ENCODE assay signal across 7 mouse cellular contexts in genomic region chr7:25753076-25753475, GRCm38 (mm10). TPM values are rescaled to one million over a fixed set of nuclear protein-coding genes. Genes with fewer than 3 reads are reported as not detected.
DNase-seq lines count a peak whose midpoint lies in the region; ATAC-seq lines count a peak whose summit lies in the region.

No protein-coding gene starts in this region.

- peak overlapping the region; percentile 99 for H3K9ac ChIP-seq in lung, embryonic 15.5 days
- peak overlapping the region; percentile 96 for H3K9ac ChIP-seq in embryonic facial prominence, embryonic 15.5 days
- H3K9ac ChIP-seq in stomach, embryonic 14.5 days (replicated peaks; ENCODE audit: low read depth, low read length) = peak overlapping the region; percentile 99

- H3K27ac ChIP-seq in lung, embryonic 15.5 days = 0 out of 2 replicates have a peak overlapping the region, but pooled peaks have one; percentile 97
- H3K27ac ChIP-seq in embryonic facial prominence, embryonic 15.5 days (replicated peaks) = no peak overlapping the region
- H3K27ac ChIP-seq in limb, embryonic 10.5 days = peak overlapping the region; percentile 99
- no peak overlapping the region; the same call in 1 of the 2 replicates for H3K27ac ChIP-seq in stomach, embryonic 14.5 days (ENCODE audit: low read length)

- H3K4me1 ChIP-seq in lung, embryonic 15.5 days = peaks cover 20% of the 10 kb centered on the region
- H3K4me1 ChIP-seq in embryonic facial prominence, embryonic 15.5 days = peaks cover 25% of the 10 kb centered on the region
- peaks cover 17% of the 10 kb centered on the region for H3K4me1 ChIP-seq in limb, embryonic 10.5 days
- peaks cover 14% of the 10 kb centered on the region for H3K4me1 ChIP-seq in stomach, embryonic 14.5 days (ENCODE audit: control insufficient read depth, insufficient read depth, low read length)

- ATAC-seq in lung, embryonic 15.5 days (ENCODE audit: borderline replicate concordance, extremely low read depth, low FRiP score, low TSS enrichment) = no peak
- no peak for ATAC-seq in embryonic facial prominence, embryonic 15.5 days (ENCODE audit: insufficient number of reproducible peaks, low FRiP score, low TSS enrichment, low read depth)
- no peak for ATAC-seq in stomach, embryonic 14.5 days (ENCODE audit: insufficient number of reproducible peaks, insufficient read depth, low FRiP score, low read depth)
- no peak for ATAC-seq in monocyte, adult 5-6 weeks (replicated peaks; ENCODE audit: insufficient number of reproducible peaks, low FRiP score, low TSS enrichment, poor library complexity, severe bottlenecking)

- H3K4me3 ChIP-seq in lung, embryonic 15.5 days = peak overlapping the region; percentile 95
- peak overlapping the region; percentile 77 for H3K4me3 ChIP-seq in embryonic facial prominence, embryonic 15.5 days (replicated peaks)
- H3K4me3 ChIP-seq in limb, embryonic 10.5 days = peak overlapping the region; percentile 99
- peak overlapping the region; percentile 99 for H3K4me3 ChIP-seq in stomach, embryonic 14.5 days (ENCODE audit: low read depth, low read length)

- DNase-seq in lung, postnatal 25 days (ENCODE audit: low spot score) = no peak
- DNase-seq in limb, embryonic 10.5 days (ENCODE audit: low spot score) = no peak
- no peak for DNase-seq in gastrocnemius, postnatal 10 days

- peaks cover 36% of the 10 kb centered on the region for H3K36me3 ChIP-seq in lung, embryonic 15.5 days
- H3K36me3 ChIP-seq in embryonic facial prominence, embryonic 15.5 days = peaks cover 40% of the 10 kb centered on the region
- peaks cover 46% of the 10 kb centered on the region for H3K36me3 ChIP-seq in limb, embryonic 10.5 days
- H3K36me3 ChIP-seq in stomach, embryonic 14.5 days (ENCODE audit: control insufficient read depth, insufficient read depth, low read length) = peaks cover 38% of the 10 kb centered on the region

- peak overlapping the region; percentile 80 for H3K4me2 ChIP-seq in lung, embryonic 15.5 days
- H3K4me2 ChIP-seq in embryonic facial prominence, embryonic 15.5 days (replicated peaks) = peak overlapping the region; percentile 89
- peak overlapping the region; percentile 98 for H3K4me2 ChIP-seq in stomach, embryonic 14.5 days (replicated peaks; ENCODE audit: low read depth, low read length)

- no peaks in the 10 kb centered on the region for H3K9me3 ChIP-seq in lung, embryonic 15.5 days
- no peaks in the 10 kb centered on the region for H3K9me3 ChIP-seq in embryonic facial prominence, embryonic 15.5 days (replicated peaks)
- H3K9me3 ChIP-seq in limb, embryonic 10.5 days (replicated peaks) = no peaks in the 10 kb centered on the region
- H3K9me3 ChIP-seq in stomach, embryonic 14.5 days (ENCODE audit: control insufficient read depth, low read depth, low read length) = no peaks in the 10 kb centered on the region

- no peaks in the 10 kb centered on the region for H3K27me3 ChIP-seq in lung, embryonic 15.5 days
- no peaks in the 10 kb centered on the region for H3K27me3 ChIP-seq in embryonic facial prominence, embryonic 15.5 days
- H3K27me3 ChIP-seq in limb, embryonic 10.5 days (ENCODE audit: low read depth, poor library complexity, severe bottlenecking) = no peaks in the 10 kb centered on the region
- no peaks in the 10 kb centered on the region for H3K27me3 ChIP-seq in stomach, embryonic 14.5 days (ENCODE audit: control insufficient read depth, insufficient read depth, low read length)

RNA-seq across cellular contexts. Expression of gene Hnrnpul1, which starts 1.5 kb away (rescaled TPM):
- 56.9 and 58.5 TPM in 2 replicates for polyA plus RNA-seq in lung, embryonic 15.5 days (2015; fragmentation: Nextera tagmentation; extraction: Ambion mirVana)
- polyA plus RNA-seq in embryonic facial prominence, embryonic 15.5 days (2015; fragmentation: Nextera tagmentation; extraction: Ambion mirVana) = 56.8 and 61.0 TPM in 2 replicates
- polyA plus RNA-seq in limb, embryonic 10.5 days (2016; fragmentation: Nextera tagmentation; extraction: Ambion mirVana) = 61.7 and 67.7 TPM in 2 replicates
- polyA plus RNA-seq in stomach, embryonic 14.5 days (2014; fragmentation: Nextera tagmentation; extraction: Ambion mirVana) = 77.2 and 77.8 TPM in 2 replicates
- 10 to 100 TPM; 91.8 to 98.1 TPM for total RNA-seq in gastrocnemius, postnatal 10 days (2021)
- total RNA-seq in monocyte, adult 5-6 weeks (2017) = 116 to 171 TPM (median 131 TPM) in 3 replicates

RNA-seq across cellular contexts. Expression of gene Ccdc97, which starts 34.2 kb away (rescaled TPM):
- 18.2 and 19.2 TPM in 2 replicates for polyA plus RNA-seq in lung, embryonic 15.5 days (2015; fragmentation: Nextera tagmentation; extraction: Ambion mirVana)
- 25.2 and 32.8 TPM in 2 replicates for polyA plus RNA-seq in embryonic facial prominence, embryonic 15.5 days (2015; fragmentation: Nextera tagmentation; extraction: Ambion mirVana)
- 31.5 and 32.3 TPM in 2 replicates for polyA plus RNA-seq in limb, embryonic 10.5 days (2016; fragmentation: Nextera tagmentation; extraction: Ambion mirVana)
- 29.4 and 30.8 TPM in 2 replicates for polyA plus RNA-seq in stomach, embryonic 14.5 days (2014; fragmentation: Nextera tagmentation; extraction: Ambion mirVana)
- total RNA-seq in gastrocnemius, postnatal 10 days (2021) = 10 to 100 TPM; 31.9 to 39.6 TPM
- 33.9 to 38.4 TPM (median 36.5 TPM) in 3 replicates for total RNA-seq in monocyte, adult 5-6 weeks (2017)

RNA-seq across cellular contexts. Expression of gene Axl, which starts 35.4 kb away (rescaled TPM):
- polyA plus RNA-seq in lung, embryonic 15.5 days (2015; fragmentation: Nextera tagmentation; extraction: Ambion mirVana) = 53.7 and 56.5 TPM in 2 replicates
- 112 and 124 TPM in 2 replicates for polyA plus RNA-seq in embryonic facial prominence, embryonic 15.5 days (2015; fragmentation: Nextera tagmentation; extraction: Ambion mirVana)
- 19.4 and 28.1 TPM in 2 replicates for polyA plus RNA-seq in limb, embryonic 10.5 days (2016; fragmentation: Nextera tagmentation; extraction: Ambion mirVana)
- polyA plus RNA-seq in stomach, embryonic 14.5 days (2014; fragmentation: Nextera tagmentation; extraction: Ambion mirVana) = 66.4 and 75.3 TPM in 2 replicates
- 100 to 1,000 TPM in 1 of 2 experiments, 10 to 100 TPM in 1; 89.3 to 110 TPM for total RNA-seq in gastrocnemius, postnatal 10 days (2021)
- total RNA-seq in monocyte, adult 5-6 weeks (2017) = 4.9 to 6.4 TPM (median 5.8 TPM) in 3 replicates

Comparison
In these comparisons a context has a peak if more than half of its experiments do, and no peak if none do; other contexts are left out.
1. H3K27ac ChIP-seq: peak in lung, embryonic 15.5 days (single experiment) and limb, embryonic 10.5 days (single experiment); none in embryonic facial prominence, embryonic 15.5 days (single experiment) and stomach, embryonic 14.5 days (single experiment).
2. Peak in every context shown above with its lines, with median percentiles within 50 percentile points of each other: H3K4me2 ChIP-seq, H3K4me3 ChIP-seq and H3K9ac ChIP-seq.